Mouse (Mus musculus) layer of hippocampus, adult 18-20 months (tissue): ENCODE data around the gene Olfr902. TPM values are rescaled to one million over a fixed set of nuclear protein-coding genes. Genes with fewer than 3 reads are reported as not detected.
"Not testable (repeated sequence)": the region's sequence is repeated elsewhere in the genome, so short reads cannot be mapped to it uniquely, and the experiment has no call there.

Experiments
- DNase-seq, 2 experiments: peaks; one replicate each; pipeline ENCODE4 v3.0.0; 2022; ENCODE audit warnings: low spot score in 2 of 2
- long read RNA-seq: library from polyadenylated mRNA; stranded (forward); transcript quantifications from one replicate; pipeline ENCODE4 v2.0.0, GENCODE M21; 2021
- total RNA-seq, 2 experiments: library from RNA; stranded (reverse); gene quantifications; 2 replicates each; pipeline ENCODE4 v1.2.3; 2021

The Olfr902 gene
- total RNA-seq: not detected
- long read RNA-seq: 0 reads

- no peak for DNase-seq
Measured at GRCm38 (mm10) chr9:38447352-38447751, at the start of gene Olfr902. Gene Olfr902 (plus strand): TSS chr9:38447652.

- no peak for DNase-seq
Measured at GRCm38 (mm10) chr9:38401398-38401797, 46.1 kb upstream of the Olfr902 start, which contains the start of gene Olfr147. Gene Olfr147 (plus strand): TSS chr9:38401698.

GRCm38 (mm10) chr9:38407502-38407901 lies 40.0 kb upstream of the Olfr902 start:
- DNase-seq: not testable (repeated sequence)

DNA sequence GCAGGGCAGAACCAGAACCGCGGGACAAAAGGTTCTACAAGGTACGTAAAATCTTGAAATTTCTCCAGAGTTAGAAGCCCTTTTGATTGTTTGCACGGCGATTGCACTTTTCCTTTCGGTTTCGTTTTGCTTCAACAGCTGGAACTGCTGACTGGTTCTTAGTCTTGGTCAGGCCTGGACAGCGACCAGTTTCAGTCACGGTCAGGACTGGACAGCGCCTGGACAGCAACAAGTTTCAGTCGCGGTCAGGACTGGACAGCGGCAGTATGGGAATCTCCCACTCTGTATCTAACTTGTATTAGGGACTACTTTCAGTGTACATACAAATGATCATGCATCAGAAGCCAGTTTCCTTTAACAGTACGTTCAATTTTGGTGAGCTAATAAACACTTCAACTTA lies 34.0 kb upstream of the Olfr902 start:
- not testable (repeated sequence) for DNase-seq

- no peak for DNase-seq
Measured at GRCm38 (mm10) chr9:38423801-38424200, 23.7 kb upstream of the Olfr902 start.

- DNase-seq: no peak
Measured at GRCm38 (mm10) chr9:38427026-38427425, 20.4 kb upstream of the Olfr902 start.

DNA sequence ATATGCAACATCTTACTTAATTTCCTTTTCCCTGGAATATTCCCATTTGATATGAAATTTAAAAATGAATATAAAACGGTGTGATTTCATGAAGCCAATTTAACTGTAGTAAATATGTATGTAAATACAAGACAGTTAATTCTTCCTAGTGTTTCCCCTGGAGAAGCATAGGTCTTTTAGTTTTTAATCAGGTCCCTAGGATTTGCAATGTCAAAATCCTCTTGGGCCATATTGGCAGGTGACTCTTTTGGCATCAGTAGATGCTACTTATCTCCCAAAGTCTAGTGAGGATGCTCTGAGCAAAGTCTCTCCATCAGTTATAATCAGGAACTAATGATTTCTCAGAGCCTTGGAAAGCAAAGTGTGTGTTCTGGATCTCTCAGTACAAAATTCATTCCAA lies 18.3 kb upstream of the Olfr902 start, which contains the start of gene Olfr901:
Olfr901 (plus strand) TSS at position 301 of the 400 bp plus-strand sequence.
- DNase-seq: no peak

GRCm38 (mm10) chr9:38462844-38463243 lies 15.4 kb downstream of the Olfr902 start, which contains the start of gene Olfr904:
Gene Olfr904 (plus strand): TSS chr9:38463144.
- DNase-seq: no peak

- DNase-seq: no peak
Measured at GRCm38 (mm10) chr9:38470807-38471206, 23.4 kb downstream of the Olfr902 start, which contains the start of gene Olfr905. Gene Olfr905 (plus strand): TSS chr9:38471107.

GRCm38 (mm10) chr9:38486785-38487184 lies 39.3 kb downstream of the Olfr902 start, which contains the start of gene Olfr906:
Gene Olfr906 (plus strand): TSS chr9:38487085.
- DNase-seq: no peak

- DNase-seq: no peak
Measured at GRCm38 (mm10) chr9:38495501-38495900, 48.0 kb downstream of the Olfr902 start, which contains the start of gene Olfr907. Gene Olfr907 (plus strand): TSS chr9:38495801.

Other genes with a start within 250 kb of the Olfr902 start
- gene Olfr893, start 239.3 kb upstream of the Olfr902 start, total RNA-seq: not detected
- gene Olfr894, start 229.6 kb upstream of the Olfr902 start, total RNA-seq: not detected
- not detected for gene Olfr143, start 194.9 kb upstream of the Olfr902 start, total RNA-seq
- not detected for gene Olfr895, start 179.8 kb upstream of the Olfr902 start, total RNA-seq
- gene Olfr896-ps1, start 156.5 kb upstream of the Olfr902 start, total RNA-seq: not detected
- gene Olfr25, start 118.6 kb upstream of the Olfr902 start, total RNA-seq: not detected
- gene Olfr898, start 99.2 kb upstream of the Olfr902 start, total RNA-seq: not detected
- not detected for gene Olfr250, start 80.8 kb upstream of the Olfr902 start, total RNA-seq
- gene Olfr251, start 70.6 kb upstream of the Olfr902 start, total RNA-seq: not detected
- gene Olfr147, start 46.0 kb upstream of the Olfr902 start, total RNA-seq: not detected
- not detected for gene Olfr901, start 18.2 kb upstream of the Olfr902 start, total RNA-seq
- gene Olfr904, start 15.5 kb downstream of the Olfr902 start, total RNA-seq: not detected
- gene Olfr905, start 23.5 kb downstream of the Olfr902 start, total RNA-seq: not detected
- gene Olfr906, start 39.4 kb downstream of the Olfr902 start, total RNA-seq: not detected
- gene Olfr907, start 48.1 kb downstream of the Olfr902 start, total RNA-seq: not detected
- gene Olfr911-ps1, start 73.9 kb downstream of the Olfr902 start, total RNA-seq: not detected
- not detected for gene Olfr910, start 90.2 kb downstream of the Olfr902 start, total RNA-seq
- not detected for gene Olfr912, start 132.5 kb downstream of the Olfr902 start, total RNA-seq
- not detected for gene Olfr913, start 145.1 kb downstream of the Olfr902 start, total RNA-seq
- not detected for gene Olfr914, start 157.4 kb downstream of the Olfr902 start, total RNA-seq
- not detected for gene Olfr916, start 212.2 kb downstream of the Olfr902 start, total RNA-seq
- gene Olfr917, start 218.2 kb downstream of the Olfr902 start, total RNA-seq: not detected
- not detected for gene Olfr918, start 226.9 kb downstream of the Olfr902 start, total RNA-seq